Mouse (Mus musculus): ENCODE data around the gene Myh7. TPM values are rescaled to one million over a fixed set of nuclear protein-coding genes. Genes with fewer than 3 reads are reported as not detected.

The Myh7 gene
- total and polyA plus RNA-seq, 3 experiments = 0.08 TPM; not detected in 2

DNA sequence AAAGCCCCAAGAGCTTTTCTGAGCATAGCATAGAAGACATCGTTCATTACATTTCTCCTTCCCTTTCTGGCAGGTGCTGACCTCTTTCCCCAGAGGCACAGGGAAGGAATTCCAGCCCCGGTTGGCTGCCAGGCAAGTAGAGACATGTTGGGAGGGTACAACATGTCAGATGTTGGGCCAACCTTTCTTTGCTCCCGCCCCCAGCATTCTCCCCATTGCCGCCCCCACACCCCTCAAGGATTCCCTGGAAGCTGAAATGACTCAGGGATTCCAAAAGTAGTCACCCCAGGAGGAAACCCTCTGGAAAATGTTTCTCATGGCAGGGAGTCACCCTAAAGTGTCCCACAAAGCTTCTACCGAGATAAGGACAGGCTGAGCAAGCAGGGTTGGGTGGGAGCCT, 64.6 kb downstream of the Myh7 start:
- Histone ChIP-seq H3K9me3 (replicated peaks; ENCODE audit: low read length) (peaks cover 4% of the 10 kb centered on the region), H3K4me2 (ENCODE audit: insufficient read depth, low read depth, poor library complexity, severe bottlenecking) (no peak overlapping the region), H3K79me2 (replicated peaks; ENCODE audit: control insufficient read depth, extremely low read depth, insufficient read depth, poor library complexity, severe bottlenecking) (no peaks in the 10 kb centered on the region), H3K4me1 (ENCODE audit: control insufficient read depth in 1 of 2, insufficient read depth in 2 of 2) (peaks cover 3 to 12% of the 10 kb centered on the region in 2 experiments), H3K27ac (ENCODE audit: insufficient read depth, low read depth) (no peak overlapping the region), H3K9ac (ENCODE audit: insufficient read depth, low read depth) (no peak overlapping the region), H3K27me3 (replicated peaks) (peaks cover 80% of the 10 kb centered on the region), H3K4me3 (replicated peaks in 1 of 3; ENCODE audit: low read depth in 2 of 3, low read length in 2 of 3, poor library complexity in 1 of 3) (no peak overlapping the region), H3K36me3 (replicated peaks in 1 of 2; ENCODE audit: control insufficient read depth in 1 of 2, insufficient read depth in 1 of 2, low read length in 1 of 2) (no peaks in the 10 kb centered on the region)
- no peak for TF ChIP-seq TCF12 (IDR thresholded peaks at IDR 0.05; ENCODE audit: low read depth, low read length)
- no peak for TF ChIP-seq ELF1 (IDR thresholded peaks at IDR 0.05; ENCODE audit: low read depth, low read length)
- TF ChIP-seq MEF2A (IDR thresholded peaks at IDR 0.05; ENCODE audit: borderline replicate concordance, low read depth, low read length) = no peak
- TF ChIP-seq KAT2A (IDR thresholded peaks at IDR 0.05; ENCODE audit: insufficient replicate concordance, low read length) = no peak
- TF ChIP-seq CHD2 (IDR thresholded peaks at IDR 0.05; ENCODE audit: low read length) = no peak
- no peak for TF ChIP-seq SMC3 (IDR thresholded peaks at IDR 0.05; ENCODE audit: low read depth, low read length)
- TF ChIP-seq ZMIZ1 (IDR thresholded peaks at IDR 0.05; ENCODE audit: low read depth, low read length) = no peak
- no peak for TF ChIP-seq CTCF (conservative IDR thresholded peaks at IDR 0.05 in 1 of 2, IDR thresholded peaks at IDR 0.05 in 1 of 2; ENCODE audit: low read depth in 2 of 2, low read length in 2 of 2)
- TF ChIP-seq ZC3H11A (IDR thresholded peaks at IDR 0.05; ENCODE audit: low read depth, low read length) = no peak
- no peak for TF ChIP-seq NELFE (IDR thresholded peaks at IDR 0.05; ENCODE audit: low read depth, low read length)
- TF ChIP-seq ZKSCAN1 (IDR thresholded peaks at IDR 0.05; ENCODE audit: borderline replicate concordance, low read depth, low read length) = no peak
- TF ChIP-seq UBTF (IDR thresholded peaks at IDR 0.05; ENCODE audit: low read depth, low read length) = no peak
- no peak for TF ChIP-seq JUN (IDR thresholded peaks at IDR 0.05; ENCODE audit: insufficient read depth, low read depth, low read length)
- no peak for TF ChIP-seq MYC (IDR thresholded peaks at IDR 0.05; ENCODE audit: low read depth, low read length)
- no peak for TF ChIP-seq NRF1 (IDR thresholded peaks at IDR 0.05; ENCODE audit: low read depth, low read length)
- no peak for TF ChIP-seq RAD21 (IDR thresholded peaks at IDR 0.05; ENCODE audit: low read depth, low read length)
- no peak for TF ChIP-seq RCOR1 (conservative IDR thresholded peaks at IDR 0.05; ENCODE audit: low read depth, low read length)
- no peak for DNase-seq (ENCODE audit: extremely low read depth)
- in situ Hi-C loops (cut with MboI; ENCODE audit: low pct_ligation_motif_present, low pct_unique_long_range_greater_than_20kb, low sequenced_read_pairs) = no loop called here
- dilution Hi-C loops (cut with MboI; ENCODE audit: extremely low pct_ligation_motif_present, extremely low pct_unique_long_range_greater_than_20kb, low sequenced_read_pairs) = no loop called here

DNA sequence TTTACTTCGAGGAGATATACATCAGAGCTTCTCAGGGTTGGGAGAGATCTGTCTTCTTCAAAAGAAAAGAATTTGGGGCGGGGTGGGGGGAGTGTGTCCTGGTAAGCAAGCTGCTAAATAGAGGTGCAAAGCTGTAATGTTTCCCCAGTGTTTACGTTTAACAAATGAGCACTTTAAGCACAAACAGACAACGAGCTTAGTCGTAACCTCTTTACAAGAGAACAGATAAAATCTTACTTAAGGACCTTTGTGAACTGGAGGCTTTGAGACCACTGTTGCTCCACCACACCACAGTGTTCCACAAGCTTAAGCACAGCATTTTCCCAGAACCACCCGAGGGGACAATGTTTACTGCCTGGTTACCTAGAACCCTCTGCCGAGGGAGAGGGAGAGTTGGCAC, 67.1 kb downstream of the Myh7 start:
- Histone ChIP-seq H3K27me3 (replicated peaks) (peaks cover 88% of the 10 kb centered on the region), H3K9me3 (replicated peaks; ENCODE audit: low read length) (peaks cover 4% of the 10 kb centered on the region), H3K4me1 (ENCODE audit: control insufficient read depth in 1 of 2, insufficient read depth in 2 of 2) (peaks cover 0 to 10% of the 10 kb centered on the region in 2 experiments; a peak in 1 of 4 replicates), H3K4me2 (ENCODE audit: insufficient read depth, low read depth, poor library complexity, severe bottlenecking) (no peak overlapping the region), H3K36me3 (replicated peaks in 1 of 2; ENCODE audit: control insufficient read depth in 1 of 2, insufficient read depth in 1 of 2, low read length in 1 of 2) (no peaks in the 10 kb centered on the region), H3K27ac (ENCODE audit: insufficient read depth, low read depth) (no peak overlapping the region), H3K4me3 (replicated peaks in 1 of 3; ENCODE audit: low read depth in 2 of 3, low read length in 2 of 3, poor library complexity in 1 of 3) (no peak overlapping the region), H3K9ac (ENCODE audit: insufficient read depth, low read depth) (no peak overlapping the region), H3K79me2 (replicated peaks; ENCODE audit: control insufficient read depth, extremely low read depth, insufficient read depth, poor library complexity, severe bottlenecking) (no peaks in the 10 kb centered on the region)
- dilution Hi-C loops (cut with MboI; ENCODE audit: extremely low pct_ligation_motif_present, extremely low pct_unique_long_range_greater_than_20kb, low sequenced_read_pairs) = no loop called here
- no peak for TF ChIP-seq MYC (IDR thresholded peaks at IDR 0.05; ENCODE audit: low read depth, low read length)
- no peak for TF ChIP-seq JUN (IDR thresholded peaks at IDR 0.05; ENCODE audit: insufficient read depth, low read depth, low read length)
- no peak for TF ChIP-seq USF1 (IDR thresholded peaks at IDR 0.05; ENCODE audit: low read depth, low read length)
- no peak for TF ChIP-seq RAD21 (IDR thresholded peaks at IDR 0.05; ENCODE audit: low read depth, low read length)
- TF ChIP-seq ZKSCAN1 (IDR thresholded peaks at IDR 0.05; ENCODE audit: borderline replicate concordance, low read depth, low read length) = no peak
- no peak for TF ChIP-seq MAX (IDR thresholded peaks at IDR 0.05; ENCODE audit: low read length)
- no peak for DNase-seq (ENCODE audit: extremely low read depth)
- in situ Hi-C loops (cut with MboI; ENCODE audit: low pct_ligation_motif_present, low pct_unique_long_range_greater_than_20kb, low sequenced_read_pairs) = no loop called here

Measured in CH12.LX (cell line).